9 mouse cellular contexts compared by ENCODE assay signal in the genomic region with DNA sequence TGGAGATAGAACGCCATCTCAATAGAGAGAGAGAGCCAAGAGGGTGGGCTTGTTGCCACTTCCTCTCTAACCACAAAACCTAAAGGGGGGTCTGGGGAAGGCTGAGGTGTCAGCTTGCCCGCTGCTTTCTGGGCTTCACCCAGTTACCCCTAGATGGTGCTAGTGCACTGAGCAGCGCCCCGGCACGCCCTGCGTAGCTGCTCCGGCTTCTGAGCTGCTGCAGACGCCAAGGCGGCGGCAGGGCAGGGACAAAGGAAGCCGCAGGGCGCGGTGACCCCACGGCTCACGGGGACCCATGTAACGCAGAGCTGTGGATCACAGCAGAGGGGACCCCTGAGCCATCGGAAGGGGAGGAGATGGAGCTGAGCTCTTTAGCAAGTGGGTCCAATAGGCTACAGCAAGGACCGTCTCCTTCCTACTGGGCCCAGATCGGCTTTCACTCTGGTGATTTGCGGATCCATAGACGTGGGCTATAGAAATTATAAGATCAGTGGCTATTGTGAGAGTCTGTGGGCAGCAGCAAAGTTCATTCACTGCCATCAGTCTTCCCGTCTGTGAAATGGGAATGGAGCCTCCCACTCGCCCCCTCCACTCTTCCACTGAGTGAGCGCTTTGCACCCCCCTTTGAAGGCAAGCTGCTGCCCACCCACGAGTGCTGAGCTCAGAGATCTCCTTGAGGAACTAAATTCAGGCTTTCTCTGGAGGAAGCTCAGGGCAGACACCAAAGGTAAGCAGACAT.
DNase-seq lines count a peak whose midpoint lies in the region; ATAC-seq and TF ChIP-seq lines count a peak whose summit lies in the region.
"Had no signal": no experiment of that assay in that cellular context is flagged by ENCODE, and none has a peak within 500 bp of the region (broad histone marks: within the 10 kb centered on the region; RNA-seq: fewer than 3 reads in every experiment).

No protein-coding gene starts in this region.

- H3K4me3 ChIP-seq in bone marrow, adult 2 months (replicated peaks; ENCODE audit: control insufficient read depth, low read depth, low read length) = peak overlapping the region; percentile 48
- H3K4me3 ChIP-seq in embryonic facial prominence, embryonic 14.5 days (ENCODE audit: low read depth, low read length) = peak overlapping the region; percentile 43
- peak overlapping the region; percentile 44 for H3K4me3 ChIP-seq in limb, embryonic 13.5 days
- H3K4me3 ChIP-seq in midbrain, embryonic 16.5 days (ENCODE audit: low read depth, low read length) = peak overlapping the region; percentile 38
- H3K4me3 ChIP-seq in spleen, adult 2 months (ENCODE audit: extremely low read depth, insufficient read depth, insufficient read length) = peak overlapping the region; percentile 45; the same call in 1 of the 2 replicates

- WGBS in bone marrow, adult 2 months = 10% methylated on average over 25 of the region's 25 CpGs
- 12% methylated on average over 25 of the region's 25 CpGs for WGBS in embryonic facial prominence, embryonic 14.5 days
- 10% methylated on average over 25 of the region's 25 CpGs for WGBS in limb, embryonic 13.5 days
- 9% methylated on average over 25 of the region's 25 CpGs for WGBS in midbrain, embryonic 16.5 days
- WGBS in spleen, adult 2 months = 12% methylated on average over 25 of the region's 25 CpGs

- H3K9me3 ChIP-seq in embryonic facial prominence, embryonic 14.5 days (ENCODE audit: control insufficient read depth, low read length) = no peaks in the 10 kb centered on the region
- no peaks in the 10 kb centered on the region for H3K9me3 ChIP-seq in limb, embryonic 13.5 days
- H3K9me3 ChIP-seq in midbrain, embryonic 16.5 days (replicated peaks; ENCODE audit: control insufficient read depth, low read length, poor library complexity, severe bottlenecking) = no peaks in the 10 kb centered on the region

- TF ChIP-seq CTCF in bone marrow, adult 2 months (IDR thresholded peaks at IDR 0.05; ENCODE audit: control insufficient read depth, insufficient read depth, low read length) = peak; percentile 95
- peak; percentile 99 for TF ChIP-seq CTCF in spleen, adult 2 months (IDR thresholded peaks at IDR 0.05; ENCODE audit: extremely low read depth, insufficient read depth, insufficient read length, insufficient replicate concordance)

- peak overlapping the region; percentile 67 for H3K4me2 ChIP-seq in embryonic facial prominence, embryonic 14.5 days (ENCODE audit: low read depth, low read length)
- H3K4me2 ChIP-seq in limb, embryonic 13.5 days (replicated peaks) = peak overlapping the region; percentile 72
- H3K4me2 ChIP-seq in midbrain, embryonic 16.5 days (ENCODE audit: low read length) = peak overlapping the region; percentile 77

- H3K4me1 ChIP-seq in bone marrow, adult 2 months (ENCODE audit: control insufficient read depth, insufficient read depth, low read length) = no peaks in the 10 kb centered on the region
- H3K4me1 ChIP-seq in embryonic facial prominence, embryonic 14.5 days (ENCODE audit: control insufficient read depth, insufficient read depth, low read length) = no peaks in the 10 kb centered on the region
- peaks cover 10% of the 10 kb centered on the region; the same call in 1 of the 2 replicates for H3K4me1 ChIP-seq in limb, embryonic 13.5 days
- H3K4me1 ChIP-seq in midbrain, embryonic 16.5 days (ENCODE audit: control insufficient read depth, insufficient read depth, low read length) = peaks cover 2% of the 10 kb centered on the region; the same call in 1 of the 2 replicates
- H3K4me1 ChIP-seq in spleen, adult 2 months (ENCODE audit: control insufficient read depth, insufficient read depth, insufficient read length) = no peaks in the 10 kb centered on the region

- no peaks in the 10 kb centered on the region for H3K36me3 ChIP-seq in embryonic facial prominence, embryonic 14.5 days (ENCODE audit: control insufficient read depth, insufficient read depth, low read length)
- H3K36me3 ChIP-seq in limb, embryonic 13.5 days = no peaks in the 10 kb centered on the region
- H3K36me3 ChIP-seq in midbrain, embryonic 16.5 days (ENCODE audit: control insufficient read depth, insufficient read depth, low read length) = no peaks in the 10 kb centered on the region
- no peaks in the 10 kb centered on the region for H3K36me3 ChIP-seq in spleen, adult 2 months (ENCODE audit: control insufficient read depth, insufficient read depth, low read length)
- H3K36me3 ChIP-seq: G1E had no signal

- H3K27me3 ChIP-seq in embryonic facial prominence, embryonic 14.5 days (replicated peaks; ENCODE audit: control insufficient read depth, insufficient read depth, low read length) = no peaks in the 10 kb centered on the region
- H3K27me3 ChIP-seq in limb, embryonic 13.5 days = peaks cover 10% of the 10 kb centered on the region; the same call in 1 of the 2 replicates
- no peaks in the 10 kb centered on the region for H3K27me3 ChIP-seq in midbrain, embryonic 16.5 days (ENCODE audit: control insufficient read depth, insufficient read depth, low read depth, low read length)
- no peaks in the 10 kb centered on the region for H3K27me3 ChIP-seq in spleen, adult 2 months (ENCODE audit: control insufficient read depth, insufficient read depth, low read length)

- H3K27ac ChIP-seq in bone marrow, adult 2 months (ENCODE audit: control insufficient read depth, insufficient read depth, low read depth, low read length, poor library complexity) = no peak overlapping the region
- H3K27ac ChIP-seq in embryonic facial prominence, embryonic 14.5 days (replicated peaks; ENCODE audit: low read depth, low read length) = no peak overlapping the region
- H3K27ac ChIP-seq in limb, embryonic 13.5 days = no peak overlapping the region
- peak overlapping the region; percentile 76 for H3K27ac ChIP-seq in midbrain, embryonic 16.5 days (ENCODE audit: low read length)
- H3K27ac ChIP-seq in spleen, adult 2 months (ENCODE audit: insufficient read depth, low read length) = no peak overlapping the region

- DNase-seq in 3T3-L1 (ENCODE audit: low read depth, low spot score) = peak; percentile 22
- peak; percentile 90 for DNase-seq in embryonic facial prominence, embryonic 14.5 days (ENCODE audit: low spot score)
- peak; percentile 62 to 73 for DNase-seq in heart, adult 9 months (ENCODE audit: low spot score in 2 of 2)
- peak; percentile 78 for DNase-seq in kidney, adult 9 months
- peak; percentile 28 to 77 for DNase-seq in spleen, adult 2 months (ENCODE audit: low read depth in 1 of 2, low spot score in 2 of 2)

- peak; percentile 96 for ATAC-seq in embryonic facial prominence, embryonic 14.5 days (ENCODE audit: low read depth)
- ATAC-seq in limb, embryonic 13.5 days (ENCODE audit: low FRiP score, low read depth) = peak; percentile 93
- peak; percentile 98 for ATAC-seq in midbrain, embryonic 16.5 days

- peak overlapping the region; percentile 67 for H3K9ac ChIP-seq in embryonic facial prominence, embryonic 14.5 days (ENCODE audit: low read depth, low read length)
- peak overlapping the region; percentile 72 for H3K9ac ChIP-seq in limb, embryonic 13.5 days
- H3K9ac ChIP-seq in midbrain, embryonic 16.5 days (ENCODE audit: low read depth, low read length) = peak overlapping the region; percentile 74

- no peak for TF ChIP-seq POLR2A in bone marrow, adult 2 months (IDR thresholded peaks at IDR 0.05; ENCODE audit: borderline replicate concordance, control insufficient read depth, low read depth, low read length)
- TF ChIP-seq POLR2A in spleen, adult 2 months (IDR thresholded peaks at IDR 0.05; ENCODE audit: low read depth, low read length) = no peak

Comparison
In these comparisons a context has a peak if more than half of its experiments do, and no peak if none do; other contexts are left out.
1. DNase-seq: peak in every context shown above with its lines; median percentile 90 in embryonic facial prominence, embryonic 14.5 days; 78 in kidney, adult 9 months; 68 in heart, adult 9 months; 52 in spleen, adult 2 months; 22 in 3T3-L1.